Mouse (Mus musculus) neural tube, embryonic 13.5 days (tissue): ENCODE data around the gene Zmynd8. TPM values are rescaled to one million over a fixed set of nuclear protein-coding genes. Genes with fewer than 3 reads are reported as not detected.
A peak's percentile ranks its signal among the peaks of the same experiment; 100 is the strongest.
"Not testable (repeated sequence)": the region's sequence is repeated elsewhere in the genome, so short reads cannot be mapped to it uniquely, and the experiment has no call there.

Source experiments
- ATAC-seq: fragments of 200-750 bp; cut with Nextera tagmentation; 2 replicates; pipeline ENCODE4 v1.8.0; 2017; ENCODE audit warnings: low read depth, mild to moderate bottlenecking, moderate TSS enrichment, moderate library complexity
- H3K27ac ChIP-seq: fragments of 300-500 bp; sonication (generic); replicated peaks from 2 replicates; pipeline ENCODE4 v1.5.1; 2015; ENCODE audit warnings: moderate library complexity, mild to moderate bottlenecking, inconsistent platforms
- H3K27me3 ChIP-seq: fragments of 300-500 bp; sonication (generic); 2 replicates; pipeline ENCODE4 v1.6.1; 2015; ENCODE audit warnings: mild to moderate bottlenecking, inconsistent platforms
- H3K36me3 ChIP-seq: fragments of 300-500 bp; sonication (generic); 2 replicates; pipeline ENCODE4 v1.6.1; 2015; ENCODE audit warnings: mild to moderate bottlenecking, inconsistent platforms
- H3K4me1 ChIP-seq: fragments of 300-500 bp; sonication (generic); replicated peaks from 2 replicates; pipeline ENCODE4 v1.6.1; 2015; ENCODE audit warnings: inconsistent platforms
- H3K4me2 ChIP-seq: fragments of 300-500 bp; sonication (generic); 2 replicates; pipeline ENCODE4 v1.6.1; 2015; ENCODE audit warnings: inconsistent platforms, mild to moderate bottlenecking, moderate library complexity
- H3K4me3 ChIP-seq: fragments of 300-500 bp; sonication (generic); 2 replicates; pipeline ENCODE4 v1.5.1; 2015; ENCODE audit warnings: mild to moderate bottlenecking, inconsistent platforms
- H3K9ac ChIP-seq: fragments of 300-500 bp; sonication (generic); 2 replicates; pipeline ENCODE4 v1.6.1; 2015; ENCODE audit warnings: moderate library complexity, mild to moderate bottlenecking, inconsistent platforms
- H3K9me3 ChIP-seq: fragments of 300-500 bp; sonication (generic); 2 replicates; pipeline ENCODE4 v1.6.1; 2016; ENCODE audit warnings: inconsistent platforms
- WGBS: fragments of 180-500 bp; shearing (Covaris S2); methylation state at CpG from one replicate; pipeline ENCODE4 v1.1.7; 2015; 5-methylcytosine and 5-hydroxymethylcytosine counted together
- polyA plus RNA-seq: library from polyadenylated mRNA; unstranded; fragments of >200 nt; fragmentation: Nextera tagmentation; extraction: Ambion mirVana; gene quantifications from 2 replicates; pipeline ENCODE4 v1.2.1, GENCODE M21; 2015

The Zmynd8 gene
- polyA plus RNA-seq, 1 experiment from 2014 or later, result 69.0 TPM

- not testable (repeated sequence) for H3K4me2 ChIP-seq, H3K27ac ChIP-seq, H3K27me3 ChIP-seq, ATAC-seq, H3K9ac ChIP-seq, H3K4me1 ChIP-seq, H3K9me3 ChIP-seq, H3K4me3 ChIP-seq
- WGBS, result 95% methylated on average over 3 of the region's 3 CpGs
- H3K36me3 ChIP-seq, result peaks cover 77% of the 10 kb centered on the region
These were observed 98.6 kb downstream of the Zmynd8 start for GRCm38 (mm10) chr2:165800174-165800573.

GRCm38 (mm10) chr2:165797876-165798275 is 100.9 kb downstream of the Zmynd8 start:
- Histone ChIP-seq H3K9me3 (no peaks in the 10 kb centered on the region), H3K4me3 (no peak overlapping the region), H3K36me3 (peaks cover 80% of the 10 kb centered on the region), H3K4me1 (peaks cover 6% of the 10 kb centered on the region; the same call in 1 of the 2 replicates), H3K9ac (no peak overlapping the region), H3K27ac (no peak overlapping the region), H3K4me2 (no peak overlapping the region), H3K27me3 (no peaks in the 10 kb centered on the region)
- WGBS, result 57% methylated on average over 8 of the region's 8 CpGs
- no peak for ATAC-seq

GRCm38 (mm10) chr2:165793283-165793638 is 105.6 kb downstream of the Zmynd8 start:
- Histone ChIP-seq H3K4me2 (no peak overlapping the region), H3K9ac (no peak overlapping the region), H3K27ac (no peak overlapping the region), H3K36me3 (peaks cover 90% of the 10 kb centered on the region), H3K9me3 (no peaks in the 10 kb centered on the region), H3K4me3 (no peak overlapping the region), H3K27me3 (no peaks in the 10 kb centered on the region), H3K4me1 (peaks cover 28% of the 10 kb centered on the region)
- no peak for ATAC-seq
- WGBS, result 83% methylated on average over 3 of the region's 3 CpGs

GRCm38 (mm10) chr2:165792431-165793282 is 106.2 kb downstream of the Zmynd8 start:
- no peak overlapping the region for H3K27ac ChIP-seq
- H3K4me2 ChIP-seq, result no peak overlapping the region
- H3K9ac ChIP-seq, result no peak overlapping the region
- H3K9me3 ChIP-seq, result no peaks in the 10 kb centered on the region
- no peak for ATAC-seq
- 91% methylated on average over 25 of the region's 25 CpGs for WGBS
- no peaks in the 10 kb centered on the region for H3K27me3 ChIP-seq
- peaks cover 94% of the 10 kb centered on the region for H3K36me3 ChIP-seq
- H3K4me3 ChIP-seq, result no peak overlapping the region
- peaks cover 34% of the 10 kb centered on the region for H3K4me1 ChIP-seq

GRCm38 (mm10) chr2:165791657-165792056 is 107.2 kb downstream of the Zmynd8 start:
- no peak overlapping the region for H3K4me2 ChIP-seq
- no peak overlapping the region for H3K4me3 ChIP-seq
- H3K36me3 ChIP-seq, result peaks cover 95% of the 10 kb centered on the region

GRCm38 (mm10) chr2:165791026-165791425 is 107.8 kb downstream of the Zmynd8 start:
- H3K9ac ChIP-seq, result no peak overlapping the region
- no peak overlapping the region for H3K4me3 ChIP-seq
- 38% methylated on average over 7 of the region's 7 CpGs for WGBS
- 0 out of 2 replicates have a peak, but pooled peaks have one; percentile 25 for ATAC-seq
- H3K4me1 ChIP-seq, result peaks cover 33% of the 10 kb centered on the region
- H3K27ac ChIP-seq, result peak overlapping the region; percentile 39
- no peak overlapping the region for H3K4me2 ChIP-seq
- H3K27me3 ChIP-seq, result no peaks in the 10 kb centered on the region
- H3K9me3 ChIP-seq, result no peaks in the 10 kb centered on the region
- H3K36me3 ChIP-seq, result peaks cover 94% of the 10 kb centered on the region

More at GRCm38 (mm10) chr2:165791657-165792056, 107.2 kb downstream of the Zmynd8 start:
- Histone ChIP-seq H3K9me3 (no peaks in the 10 kb centered on the region), H3K4me1 (peaks cover 33% of the 10 kb centered on the region), H3K9ac (no peak overlapping the region), H3K27me3 (no peaks in the 10 kb centered on the region), H3K27ac (peak overlapping the region; percentile 39)
- peak; percentile 51; the same call in 1 of the 2 replicates for ATAC-seq
- 65% methylated on average over 9 of the region's 9 CpGs for WGBS

GRCm38 (mm10) chr2:165789667-165790066 is 109.1 kb downstream of the Zmynd8 start:
- Histone ChIP-seq H3K4me3 (no peak overlapping the region), H3K4me1 (peaks cover 33% of the 10 kb centered on the region), H3K4me2 (no peak overlapping the region), H3K36me3 (peaks cover 97% of the 10 kb centered on the region), H3K9me3 (no peaks in the 10 kb centered on the region), H3K9ac (no peak overlapping the region), H3K27ac (no peak overlapping the region), H3K27me3 (no peaks in the 10 kb centered on the region)
- no peak for ATAC-seq
- 77% methylated on average over 3 of the region's 3 CpGs for WGBS

GRCm38 (mm10) chr2:165788796-165789195 is 110.0 kb downstream of the Zmynd8 start:
- Histone ChIP-seq H3K4me2 (no peak overlapping the region), H3K27ac (no peak overlapping the region), H3K9ac (no peak overlapping the region), H3K36me3 (peaks cover 97% of the 10 kb centered on the region), H3K4me3 (no peak overlapping the region), H3K9me3 (no peaks in the 10 kb centered on the region), H3K4me1 (peaks cover 33% of the 10 kb centered on the region), H3K27me3 (no peaks in the 10 kb centered on the region)
- no peak for ATAC-seq
- 96% methylated on average over 9 of the region's 9 CpGs for WGBS

- WGBS, result 49% methylated on average over 11 of the region's 11 CpGs
- H3K27ac ChIP-seq, result peak overlapping the region; percentile 34
- no peak overlapping the region for H3K4me2 ChIP-seq
- no peaks in the 10 kb centered on the region for H3K27me3 ChIP-seq
- H3K4me1 ChIP-seq, result peaks cover 33% of the 10 kb centered on the region
- peaks cover 97% of the 10 kb centered on the region for H3K36me3 ChIP-seq
- no peaks in the 10 kb centered on the region for H3K9me3 ChIP-seq
- no peak overlapping the region for H3K9ac ChIP-seq
- ATAC-seq, result 0 out of 2 replicates have a peak, but pooled peaks have one; percentile 36
- no peak overlapping the region for H3K4me3 ChIP-seq
These were observed 110.8 kb downstream of the Zmynd8 start for GRCm38 (mm10) chr2:165788005-165788404.

- no peak overlapping the region for H3K27ac ChIP-seq
- H3K9me3 ChIP-seq, result no peaks in the 10 kb centered on the region
- no peak overlapping the region for H3K4me2 ChIP-seq
- H3K9ac ChIP-seq, result no peak overlapping the region
- 70% methylated on average over 1 of the region's 1 CpGs for WGBS
- no peak overlapping the region for H3K4me3 ChIP-seq
- H3K36me3 ChIP-seq, result peaks cover 90% of the 10 kb centered on the region
- no peak for ATAC-seq
- no peaks in the 10 kb centered on the region for H3K27me3 ChIP-seq
- H3K4me1 ChIP-seq, result peaks cover 31% of the 10 kb centered on the region
These were observed 112.3 kb downstream of the Zmynd8 start for GRCm38 (mm10) chr2:165786467-165786866.

- 89% methylated on average over 20 of the region's 20 CpGs for WGBS
- H3K27ac ChIP-seq, result no peak overlapping the region
- H3K4me1 ChIP-seq, result peaks cover 21% of the 10 kb centered on the region
- ATAC-seq, result no peak
- H3K27me3 ChIP-seq, result no peaks in the 10 kb centered on the region
- no peak overlapping the region for H3K4me3 ChIP-seq
- H3K9ac ChIP-seq, result no peak overlapping the region
- no peak overlapping the region for H3K4me2 ChIP-seq
- no peaks in the 10 kb centered on the region for H3K9me3 ChIP-seq
- peaks cover 82% of the 10 kb centered on the region for H3K36me3 ChIP-seq
These were observed 113.3 kb downstream of the Zmynd8 start for GRCm38 (mm10) chr2:165785312-165786036.

- H3K9me3 ChIP-seq, result no peaks in the 10 kb centered on the region
- no peak overlapping the region for H3K4me3 ChIP-seq
- 40% methylated on average over 5 of the region's 5 CpGs for WGBS
- H3K27me3 ChIP-seq, result no peaks in the 10 kb centered on the region
- ATAC-seq, result 0 out of 2 replicates have a peak, but pooled peaks have one; percentile 16
- no peak overlapping the region for H3K9ac ChIP-seq
- peaks cover 8% of the 10 kb centered on the region for H3K4me1 ChIP-seq
- H3K4me2 ChIP-seq, result no peak overlapping the region
- no peak overlapping the region for H3K27ac ChIP-seq
- peaks cover 51% of the 10 kb centered on the region for H3K36me3 ChIP-seq
These were observed 116.5 kb downstream of the Zmynd8 start for GRCm38 (mm10) chr2:165782324-165782723.
